Mouse (Mus musculus) testis, adult 2 months (tissue): ENCODE measurements around the gene Ppp1r14b. TPM values are rescaled to one million over a fixed set of nuclear protein-coding genes. Genes with fewer than 3 reads are reported as not detected.

ENCODE experiments used
- H3K27ac ChIP-seq: fragments of 200-500 bp; 2 replicates; pipeline ENCODE4 v1.5.1; 2012; ENCODE audit warnings: low read depth, low read length; ENCODE audit not compliant: control insufficient read depth, insufficient read depth
- H3K27me3 ChIP-seq: fragments of 200-500 bp; 2 replicates; pipeline ENCODE4 v1.6.1; 2012; ENCODE audit warnings: mild to moderate bottlenecking, low read length, moderate library complexity; ENCODE audit not compliant: control insufficient read depth, insufficient read depth
- H3K36me3 ChIP-seq: fragments of 200-500 bp; 2 replicates; pipeline ENCODE4 v1.6.1; 2012; ENCODE audit warnings: mild to moderate bottlenecking, low read length; ENCODE audit not compliant: control insufficient read depth, insufficient read depth
- H3K4me1 ChIP-seq: fragments of 200-500 bp; 2 replicates; pipeline ENCODE4 v1.6.1; 2012; ENCODE audit warnings: low read length; ENCODE audit not compliant: control insufficient read depth, insufficient read depth
- H3K4me3 ChIP-seq: fragments of 200-500 bp; 2 replicates; pipeline ENCODE4 v1.5.1; 2012; ENCODE audit warnings: low read depth, mild to moderate bottlenecking, low read length, moderate library complexity, mixed read lengths; ENCODE audit not compliant: control insufficient read depth
- CTCF ChIP-seq: fragments of 200-500 bp; IDR thresholded peaks from 2 replicates; pipeline ENCODE4 v1.5.1; 2012; ENCODE audit warnings: low read depth, mild to moderate bottlenecking, inconsistent platforms, low read length, moderate library complexity; ENCODE audit not compliant: control insufficient read depth, insufficient read depth, insufficient replicate concordance
- POLR2A ChIP-seq: fragments of 200-500 bp; IDR thresholded peaks from 2 replicates; pipeline ENCODE4 v1.6.1; 2012; ENCODE audit warnings: low read depth, mild to moderate bottlenecking, inconsistent platforms, low read length, moderate library complexity; ENCODE audit not compliant: control insufficient read depth
- polyA plus RNA-seq: library from polyadenylated mRNA; depleted of rRNA; stranded (reverse); fragments of >200 nt; gene quantifications from 2 replicates; pipeline ENCODE4 v1.2.3, GENCODE M21; 2012

Ppp1r14b gene
- polyA plus RNA-seq, 1 experiment: 154 TPM

GRCm38 (mm10) chr19:6932018-6932417 is 42.8 kb upstream of the Ppp1r14b start:
- Histone ChIP-seq H3K27ac (no peak overlapping the region), H3K36me3 (no peaks in the 10 kb centered on the region), H3K27me3 (no peaks in the 10 kb centered on the region), H3K4me3 (no peak overlapping the region), H3K4me1 (peaks cover 29% of the 10 kb centered on the region)
- no peak for TF ChIP-seq CTCF
- TF ChIP-seq POLR2A: no peak

- TF ChIP-seq CTCF (no peak), POLR2A (no peak)
- no peak overlapping the region for H3K27ac ChIP-seq
- H3K36me3 ChIP-seq: no peaks in the 10 kb centered on the region
- H3K4me3 ChIP-seq: no peak overlapping the region
- H3K4me1 ChIP-seq: peaks cover 25% of the 10 kb centered on the region
- no peaks in the 10 kb centered on the region for H3K27me3 ChIP-seq
These were observed 41.7 kb upstream of the Ppp1r14b start for GRCm38 (mm10) chr19:6933102-6933435.

GRCm38 (mm10) chr19:6933436-6934194 is 41.2 kb upstream of the Ppp1r14b start:
- no peak for TF ChIP-seq CTCF
- TF ChIP-seq POLR2A: no peak
- Histone ChIP-seq H3K36me3 (no peaks in the 10 kb centered on the region), H3K4me3 (peak overlapping the region; percentile 19), H3K4me1 (peaks cover 25% of the 10 kb centered on the region), H3K27me3 (no peaks in the 10 kb centered on the region), H3K27ac (no peak overlapping the region)

GRCm38 (mm10) chr19:6934195-6934977 is 40.4 kb upstream of the Ppp1r14b start, which contains the start of gene Kcnk4:
Gene Kcnk4 (minus strand): TSS chr19:6934515.
- Histone ChIP-seq H3K27me3 (no peaks in the 10 kb centered on the region), H3K27ac (no peak within 1 kb of the TSS), H3K36me3 (no peaks in the 10 kb centered on the region), H3K4me1 (peaks cover 25% of the 10 kb centered on the region), H3K4me3 (peak within 1 kb of the TSS; percentile 19)
- TF ChIP-seq CTCF: no peak
- no peak for TF ChIP-seq POLR2A

GRCm38 (mm10) chr19:6936299-6936698 is 38.5 kb upstream of the Ppp1r14b start:
- Histone ChIP-seq H3K4me1 (peaks cover 27% of the 10 kb centered on the region), H3K27ac (no peak overlapping the region), H3K27me3 (no peaks in the 10 kb centered on the region), H3K36me3 (no peaks in the 10 kb centered on the region), H3K4me3 (no peak overlapping the region)
- TF ChIP-seq CTCF: peak; percentile 14; the same call in 1 of the 2 replicates
- no peak for TF ChIP-seq POLR2A

- Histone ChIP-seq H3K27me3 (no peaks in the 10 kb centered on the region), H3K27ac (no peak overlapping the region), H3K36me3 (no peaks in the 10 kb centered on the region), H3K4me3 (no peak overlapping the region), H3K4me1 (peaks cover 28% of the 10 kb centered on the region)
- TF ChIP-seq CTCF (no peak), POLR2A (no peak)
These were observed 37.0 kb upstream of the Ppp1r14b start for GRCm38 (mm10) chr19:6937541-6938465.
